Mouse (Mus musculus) leukemia stem cell, adult 10-12 weeks (primary cell): ENCODE data around the gene Krtap2-4. TPM values are rescaled to one million over a fixed set of nuclear protein-coding genes. Genes with fewer than 3 reads are reported as not detected.

Experiments used
- polyA plus RNA-seq: library from polyadenylated mRNA; stranded (reverse); fragments of >175 nt; gene quantifications from 2 replicates; pipeline ENCODE4 v1.2.3, GENCODE M21; 2012; ENCODE audit warnings: low replicate concordance

Krtap2-4 gene
- not detected in 2 replicates for polyA plus RNA-seq

GRCm38 (mm10) chr11:99614796-99615363, at the start of gene Krtap2-4:
Gene Krtap2-4, minus strand, starts transcription at chr11:99614846.

DNA sequence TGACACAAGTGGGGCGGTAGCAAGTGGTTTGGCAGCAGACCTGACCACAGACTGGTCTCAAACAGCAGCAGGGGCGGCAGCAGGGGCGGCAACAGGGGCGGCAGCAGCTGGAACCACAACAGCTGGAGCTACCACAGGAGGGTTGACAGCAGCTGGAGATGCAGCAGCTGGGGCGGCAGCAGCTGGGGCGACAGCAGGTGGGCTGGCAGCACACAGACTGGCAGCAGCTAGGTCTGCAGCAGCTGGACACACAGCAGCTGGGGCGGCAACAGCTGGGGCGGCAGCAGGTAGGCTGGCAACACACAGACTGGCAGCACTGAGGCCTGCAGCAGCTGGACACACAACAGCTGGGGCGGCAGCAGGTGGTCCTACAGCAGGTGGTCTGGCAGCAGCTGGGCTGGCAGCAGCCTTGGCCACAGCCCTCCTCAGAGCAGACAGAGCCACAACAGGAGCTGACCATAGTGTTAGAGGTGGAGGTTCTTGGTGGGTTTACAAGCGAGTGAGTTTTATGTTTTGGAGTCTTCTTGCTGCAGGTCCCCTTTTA, 43.9 kb upstream of the Krtap2-4 start, which contains the start of gene Gm11563:
TSS of gene Gm11563 (minus strand) at position 494 of the 544 bp plus-strand sequence.

GRCm38 (mm10) chr11:99650136-99650535, 35.5 kb upstream of the Krtap2-4 start, which contains the start of gene Gm11555:
Gene Gm11555, minus strand, starts transcription at chr11:99650236.

GRCm38 (mm10) chr11:99643635-99644139, 29.0 kb upstream of the Krtap2-4 start, which contains the start of gene Krtap4-7:
Gene Krtap4-7, minus strand, starts transcription at chr11:99644089.

GRCm38 (mm10) chr11:99634653-99635134, 20.0 kb upstream of the Krtap2-4 start, which contains the start of gene Krtap4-2:
Gene Krtap4-2, minus strand, starts transcription at chr11:99635084.

GRCm38 (mm10) chr11:99628138-99628537, 13.5 kb upstream of the Krtap2-4 start, which contains the start of gene Krtap4-1:
Gene Krtap4-1, minus strand, starts transcription at chr11:99628238.

GRCm38 (mm10) chr11:99620335-99620734, 5.7 kb upstream of the Krtap2-4 start, which contains the start of gene Gm11562:
Gene Gm11562, minus strand, starts transcription at chr11:99620435.

DNA sequence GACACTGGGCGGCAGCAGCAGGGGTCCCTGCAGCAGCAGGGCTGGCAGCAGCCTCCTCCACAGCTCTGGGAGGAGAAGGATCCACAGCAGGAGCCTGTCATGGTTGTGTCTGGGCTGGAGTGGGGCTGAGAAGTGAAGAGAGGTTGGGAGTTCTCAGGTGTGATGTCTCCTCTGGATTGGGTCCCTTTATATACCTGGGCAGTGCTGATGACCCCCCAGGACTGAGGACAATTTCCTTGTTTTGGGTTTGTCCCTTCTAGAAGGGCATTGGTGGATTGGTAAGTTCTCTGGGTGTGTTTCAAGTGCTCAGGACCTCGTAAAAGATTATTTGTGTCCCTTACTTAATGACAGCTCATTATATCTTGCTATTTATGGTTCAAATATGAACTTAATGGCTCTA, 4.6 kb downstream of the Krtap2-4 start, which contains the start of gene Gm11937:
TSS of gene Gm11937 (minus strand) at position 101 of the 400 bp plus-strand sequence.

GRCm38 (mm10) chr11:99603208-99603607, 11.4 kb downstream of the Krtap2-4 start, which contains the start of gene Gm11938:
Gene Gm11938, minus strand, starts transcription at chr11:99603308.

GRCm38 (mm10) chr11:99597742-99598141, 16.9 kb downstream of the Krtap2-4 start, which contains the start of gene Krtap9-3:
Gene Krtap9-3, minus strand, starts transcription at chr11:99598105.

DNA sequence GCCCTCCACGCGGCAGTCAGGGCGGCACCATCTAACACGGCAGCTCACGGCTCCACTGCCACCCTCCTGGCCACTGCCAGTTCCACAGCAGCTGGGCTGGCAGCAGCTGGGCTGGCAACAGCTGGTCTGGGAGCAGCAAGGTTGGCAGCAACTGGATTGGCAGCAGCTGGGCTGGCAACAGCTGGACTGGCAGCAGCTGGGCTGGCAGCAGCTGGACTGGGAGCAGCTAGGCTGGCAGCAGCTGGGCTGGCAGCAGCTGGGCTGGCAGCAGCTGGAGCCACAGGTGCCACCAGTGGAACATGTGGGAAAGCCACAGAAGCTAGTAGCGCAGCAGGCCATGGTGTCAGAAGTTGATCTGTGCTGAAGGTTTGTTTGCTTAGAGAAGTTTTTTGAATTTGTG, 23.7 kb downstream of the Krtap2-4 start, which contains the start of gene Krtap1-3:
TSS of gene Krtap1-3 (minus strand) at position 359 of the 400 bp plus-strand sequence.

DNA sequence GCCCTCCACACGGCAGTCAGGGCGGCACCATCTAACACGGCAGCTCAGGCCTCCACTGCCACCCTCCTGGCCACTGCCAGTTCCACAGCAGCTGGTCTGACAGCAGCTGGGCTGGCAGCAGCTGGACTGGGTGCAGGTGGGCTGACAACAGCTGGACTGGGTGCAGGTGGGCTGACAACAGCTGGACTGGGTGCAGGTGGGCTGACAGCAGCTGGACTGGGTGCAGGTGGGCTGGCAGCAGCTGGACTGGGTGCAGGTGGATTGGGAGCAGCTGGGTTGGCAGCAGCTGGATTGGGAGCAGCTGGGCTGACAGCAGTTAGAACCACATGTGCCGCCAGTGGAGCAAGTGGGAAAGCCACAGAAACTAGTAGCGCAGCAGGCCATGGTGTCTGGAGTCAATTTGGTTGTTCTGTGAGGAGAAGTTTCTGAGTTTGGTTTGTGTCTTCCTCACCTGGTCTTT, 31.4 kb downstream of the Krtap2-4 start, which contains the start of gene Krtap1-4:
TSS of gene Krtap1-4 (minus strand) at position 410 of the 460 bp plus-strand sequence.

GRCm38 (mm10) chr11:99580636-99581035, 34.0 kb downstream of the Krtap2-4 start, which contains the start of gene Krtap1-5:
Gene Krtap1-5, minus strand, starts transcription at chr11:99581016.

DNA sequence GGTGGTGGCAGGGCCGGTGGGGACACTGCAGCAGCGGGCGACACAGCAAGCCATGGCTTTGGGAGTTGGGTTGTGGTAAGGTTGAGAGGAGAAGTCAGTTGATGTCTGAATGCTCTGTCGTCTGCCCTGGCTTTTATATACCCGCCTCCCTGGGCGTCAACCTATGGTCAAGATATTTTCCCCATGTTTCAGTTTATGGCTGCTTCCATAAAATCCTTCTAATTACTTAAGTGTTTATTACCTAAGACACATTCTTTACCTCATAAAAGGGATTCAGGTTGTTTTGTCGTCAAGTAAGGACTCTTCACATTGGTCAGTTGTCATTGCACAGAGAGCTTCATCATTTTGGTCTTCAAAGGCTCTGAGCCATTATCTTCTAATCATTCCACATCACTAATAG, 48.1 kb downstream of the Krtap2-4 start, which contains the start of gene Krtap3-1:
TSS of gene Krtap3-1 (minus strand) at position 101 of the 400 bp plus-strand sequence.

Other genes with a start within 250 kb of the Krtap2-4 start
- gene Krt28, start 239.9 kb downstream of the Krtap2-4 start, polyA plus RNA-seq, result not detected in 2 replicates
- 1.0 and 5.4 TPM in 2 replicates for gene Krt10, start 225.5 kb downstream of the Krtap2-4 start, polyA plus RNA-seq
- gene Krt12, start 192.6 kb downstream of the Krtap2-4 start, polyA plus RNA-seq, result not detected in 2 replicates
- not detected in 2 replicates for gene Krt20, start 176.7 kb downstream of the Krtap2-4 start, polyA plus RNA-seq
- not detected in 2 replicates for gene Krt23, start 121.7 kb downstream of the Krtap2-4 start, polyA plus RNA-seq
- not detected in 2 replicates for gene Krt39, start 93.5 kb downstream of the Krtap2-4 start, polyA plus RNA-seq
- gene Krt40, start 71.7 kb downstream of the Krtap2-4 start, polyA plus RNA-seq, result not detected in 2 replicates
- not detected in 2 replicates for gene Krtap3-3, start 64.0 kb downstream of the Krtap2-4 start, polyA plus RNA-seq
- not detected in 2 replicates for gene Krtap3-2, start 58.0 kb downstream of the Krtap2-4 start, polyA plus RNA-seq
- not detected in 2 replicates for gene Gm11939, start 55.4 kb downstream of the Krtap2-4 start, polyA plus RNA-seq
- gene Krtap3-1, start 48.2 kb downstream of the Krtap2-4 start, polyA plus RNA-seq, result not detected in 2 replicates
- not detected in 2 replicates for gene Krtap1-5, start 33.8 kb downstream of the Krtap2-4 start, polyA plus RNA-seq
- not detected in 2 replicates for gene Krtap1-4, start 31.2 kb downstream of the Krtap2-4 start, polyA plus RNA-seq
- not detected in 2 replicates for gene Krtap1-3, start 23.5 kb downstream of the Krtap2-4 start, polyA plus RNA-seq
- gene Krtap9-3, start 16.7 kb downstream of the Krtap2-4 start, polyA plus RNA-seq, result not detected in 2 replicates
- not detected in 2 replicates for gene Gm11938, start 11.5 kb downstream of the Krtap2-4 start, polyA plus RNA-seq
- gene Gm11937, start 4.7 kb downstream of the Krtap2-4 start, polyA plus RNA-seq, result not detected in 2 replicates
- not detected in 2 replicates for gene Gm11562, start 5.6 kb upstream of the Krtap2-4 start, polyA plus RNA-seq
- gene Krtap4-1, start 13.4 kb upstream of the Krtap2-4 start, polyA plus RNA-seq, result not detected in 2 replicates
- gene Krtap4-2, start 20.2 kb upstream of the Krtap2-4 start, polyA plus RNA-seq, result not detected in 2 replicates
- gene Krtap4-7, start 29.2 kb upstream of the Krtap2-4 start, polyA plus RNA-seq, result not detected in 2 replicates
- gene Gm11555, start 35.4 kb upstream of the Krtap2-4 start, polyA plus RNA-seq, result not detected in 2 replicates
- not detected in 2 replicates for gene Gm11563, start 44.1 kb upstream of the Krtap2-4 start, polyA plus RNA-seq
- not detected in 2 replicates for gene Krtap4-6, start 51.1 kb upstream of the Krtap2-4 start, polyA plus RNA-seq
- not detected in 2 replicates for gene Gm14190, start 75.9 kb upstream of the Krtap2-4 start, polyA plus RNA-seq
- not detected in 2 replicates for gene Gm14180, start 119.4 kb upstream of the Krtap2-4 start, polyA plus RNA-seq
- not detected in 2 replicates for gene Gm11595, start 158.1 kb upstream of the Krtap2-4 start, polyA plus RNA-seq
- gene Krtap4-8, start 165.9 kb upstream of the Krtap2-4 start, polyA plus RNA-seq, result not detected in 2 replicates
- gene Krtap4-9, start 170.4 kb upstream of the Krtap2-4 start, polyA plus RNA-seq, result not detected in 2 replicates
- not detected in 2 replicates for gene Gm11596, start 178.6 kb upstream of the Krtap2-4 start, polyA plus RNA-seq
- 0.86 TPM in 1 of 2 replicates, not detected in the other for gene Gm11569, start 184.1 kb upstream of the Krtap2-4 start, polyA plus RNA-seq
- not detected in 2 replicates for gene Gm11554, start 189.6 kb upstream of the Krtap2-4 start, polyA plus RNA-seq
- not detected in 2 replicates for gene Krtap4-13, start 195.0 kb upstream of the Krtap2-4 start, polyA plus RNA-seq
- gene Gm11564, start 200.8 kb upstream of the Krtap2-4 start, polyA plus RNA-seq, result not detected in 2 replicates
- gene 2300003K06Rik, start 223.2 kb upstream of the Krtap2-4 start, polyA plus RNA-seq, result not detected in 2 replicates
- gene Krtap4-16, start 236.8 kb upstream of the Krtap2-4 start, polyA plus RNA-seq, result not detected in 2 replicates
- gene Gm11568, start 243.1 kb upstream of the Krtap2-4 start, polyA plus RNA-seq, result not detected in 2 replicates
- not detected in 2 replicates for gene Gm11559, start 249.6 kb upstream of the Krtap2-4 start, polyA plus RNA-seq